Mouse (Mus musculus) gastrocnemius, postnatal 10 days (tissue): Measurements from ENCODE around the gene Osgepl1. TPM values are rescaled to one million over a fixed set of nuclear protein-coding genes. Genes with fewer than 3 reads are reported as not detected.

ENCODE experiments used
- total RNA-seq, 2 experiments: library from RNA; stranded (reverse); gene quantifications; 2 replicates each; pipeline ENCODE4 v1.2.3; 2021

Gene Osgepl1
- total RNA-seq, 2 experiments from 2014 or later = 16.7 to 18.4 TPM

Other genes starting within 250 kb of the Osgepl1 start
- not detected for gene 1700019A02Rik, start 126.0 kb upstream of the Osgepl1 start, total RNA-seq
- 1 to 10 TPM; 5.8 to 6.7 TPM for gene Pms1, start 16.6 kb upstream of the Osgepl1 start, total RNA-seq
- 1 to 10 TPM; 4.5 to 4.7 TPM for gene Ormdl1, start 16.5 kb upstream of the Osgepl1 start, total RNA-seq
- gene Gm28778, start 16.5 kb upstream of the Osgepl1 start, total RNA-seq = under 1 TPM in 1 of 2 experiments, not detected in 1; 0.52 TPM
- gene Asdurf, start 39.0 kb downstream of the Osgepl1 start, total RNA-seq = 1 to 10 TPM; 5.2 to 9.0 TPM
- gene Gm28551, start 39.0 kb downstream of the Osgepl1 start, total RNA-seq = under 1 TPM in 1 of 2 experiments, not detected in 1; 0.09 TPM
- gene Asnsd1, start 39.1 kb downstream of the Osgepl1 start, total RNA-seq = 10 to 100 TPM; 46.7 to 48.1 TPM